Mouse (Mus musculus) brain, embryonic 18.5 days (tissue): Measurements from ENCODE around the gene Pkd2l1.

ENCODE experiments used
- DNase-seq: peaks from one replicate; pipeline ENCODE4 v3.0.0-alpha.2; 2012; ENCODE audit warnings: low read depth, low spot score

Gene Pkd2l1

DNA sequence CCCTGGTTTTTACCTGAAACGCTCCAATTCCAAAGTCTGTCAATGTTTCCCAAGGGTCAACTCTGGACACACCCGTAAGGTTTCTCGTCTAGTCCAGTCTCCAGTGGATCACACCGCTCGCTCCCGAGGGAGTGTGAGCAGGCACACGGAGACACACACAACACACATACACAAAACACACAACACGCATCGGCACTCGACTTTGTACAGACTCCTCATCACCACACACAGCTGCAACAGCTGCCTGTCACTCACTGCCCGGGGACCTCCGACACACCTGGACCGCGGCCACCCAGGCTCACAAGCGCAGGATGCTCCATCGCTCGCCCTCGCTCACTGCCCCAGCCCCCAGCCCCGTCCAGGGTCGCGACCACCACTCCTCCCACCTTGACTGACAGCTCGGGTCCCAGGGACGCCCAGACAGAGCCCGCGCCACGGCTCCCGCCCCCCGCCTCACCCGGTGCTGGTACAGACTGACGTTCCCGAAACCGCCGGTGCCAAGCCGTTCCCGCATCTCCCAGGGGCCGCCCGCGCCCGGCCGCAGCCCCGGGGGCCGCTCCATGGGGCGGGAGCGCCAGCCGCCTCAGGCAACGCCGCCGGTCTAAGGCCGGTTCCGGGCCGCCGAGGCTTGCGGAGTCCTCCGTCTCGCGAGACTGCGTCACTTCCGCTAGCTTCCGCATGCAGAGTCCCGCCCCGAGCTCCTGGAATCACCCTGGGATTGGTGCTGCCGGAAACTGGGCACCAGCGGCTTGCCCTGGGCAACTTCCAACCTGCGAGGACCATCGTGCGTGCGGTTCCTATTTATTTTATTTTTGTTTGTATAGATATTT lies 85.2 kb downstream of the Pkd2l1 start, which contains the start of gene Chuk:
TSS of gene Chuk (minus strand) at position 650 of the 830 bp plus-strand sequence.
- DNase-seq = peak; percentile 85

- DNase-seq = no peak
These were observed 87.8 kb downstream of the Pkd2l1 start for GRCm38 (mm10) chr19:44104393-44104792.

DNA sequence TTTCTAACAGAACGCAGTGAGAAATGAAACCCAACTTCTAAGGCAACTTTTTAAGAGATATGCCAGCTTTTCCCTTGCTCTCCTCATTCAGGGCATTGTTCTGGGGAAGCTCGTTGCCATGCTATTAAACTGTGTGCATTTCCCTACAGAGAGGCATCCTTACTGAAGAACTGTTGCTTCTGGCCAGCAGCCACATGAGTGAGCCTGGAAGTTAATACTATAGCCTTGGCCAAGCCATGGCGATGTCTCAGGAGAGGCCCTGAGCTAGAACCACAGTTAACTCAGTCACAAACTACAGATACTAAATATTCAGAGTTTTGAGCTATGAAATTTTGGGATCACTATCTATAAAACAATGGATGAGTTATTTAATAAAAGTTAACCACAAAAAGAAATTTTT lies 89.2 kb downstream of the Pkd2l1 start:
- DNase-seq = no peak

DNA sequence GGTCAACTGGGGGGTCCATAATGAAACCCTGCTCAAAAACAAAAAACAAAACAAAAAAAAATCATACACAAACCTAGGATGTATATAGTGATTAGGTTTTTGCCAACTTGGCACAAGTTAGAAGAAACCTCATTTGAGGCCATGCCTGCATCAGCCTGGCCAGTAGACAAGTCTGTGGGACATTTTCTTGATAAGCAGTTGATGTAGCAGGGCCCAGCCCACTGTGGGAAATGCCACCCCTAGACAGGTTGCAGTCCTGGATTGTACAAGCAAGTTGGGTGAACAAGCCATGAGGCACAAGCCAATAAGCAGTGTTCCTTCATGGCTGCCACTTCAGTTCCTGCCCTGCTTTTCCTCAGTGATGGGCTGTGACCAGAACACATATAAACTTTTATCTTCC lies 91.4 kb downstream of the Pkd2l1 start:
- DNase-seq = no peak
